Mouse (Mus musculus): ENCODE measurements around the gene Rbks.
A peak's percentile ranks its signal among the peaks of the same experiment; 100 is the strongest.
"Not testable (repeated sequence)": the region's sequence is repeated elsewhere in the genome, so short reads cannot be mapped to it uniquely, and the experiment has no call there.

The Rbks gene

DNA sequence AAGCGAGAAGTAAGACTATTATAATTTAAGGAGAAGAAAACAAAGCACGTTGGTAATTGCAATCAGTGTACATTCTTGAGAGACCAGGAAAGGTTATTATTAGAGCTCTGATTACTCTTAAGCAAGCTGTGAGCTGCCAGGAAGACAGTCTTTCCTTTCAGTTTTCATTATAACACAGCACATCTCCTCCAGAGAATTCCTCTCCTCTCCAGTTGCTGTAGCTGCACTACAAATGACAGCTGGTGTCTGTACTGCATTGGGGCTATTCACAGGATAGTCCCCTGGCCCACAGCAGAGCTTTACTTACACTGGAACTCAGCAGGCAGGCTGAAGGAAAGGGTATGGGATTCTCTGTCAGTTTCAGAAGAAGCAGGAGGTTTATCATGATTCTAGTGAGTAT is 24.0 kb downstream of the Rbks start:
- DNase-seq (ENCODE audit: low read depth) = no peak

GRCm38 (mm10) chr5:31671137-31671536 is 26.3 kb downstream of the Rbks start:
- DNase-seq (ENCODE audit: low read depth) = no peak

- no peak for DNase-seq (ENCODE audit: low read depth)
These were observed 27.4 kb downstream of the Rbks start for GRCm38 (mm10) chr5:31669984-31670383.

- no peak for DNase-seq (ENCODE audit: low read depth)
These were observed 29.0 kb downstream of the Rbks start for GRCm38 (mm10) chr5:31668325-31668968.

DNA sequence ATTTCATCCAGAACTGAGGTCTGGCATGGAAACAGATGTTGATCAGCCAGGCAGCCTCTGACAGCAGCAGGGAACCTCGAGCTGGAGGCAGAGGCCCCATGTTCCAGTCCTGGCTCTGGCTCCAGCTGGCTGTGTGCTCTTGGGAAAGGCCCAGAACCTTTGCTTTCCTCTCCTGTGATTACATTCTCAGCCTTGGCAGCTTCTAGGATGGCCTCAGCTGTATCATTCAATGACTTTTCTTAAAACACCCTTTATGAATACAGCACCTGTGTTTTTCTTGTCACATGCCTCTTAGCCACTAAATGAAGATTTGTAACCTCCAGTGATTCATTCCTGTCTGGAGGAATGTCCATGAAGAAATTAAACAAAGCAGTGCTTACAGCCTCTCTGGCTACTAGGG is 31.3 kb downstream of the Rbks start:
- peak; percentile 92 for DNase-seq (ENCODE audit: low read depth)

- no peak for DNase-seq (ENCODE audit: low read depth)
These were observed 41.7 kb downstream of the Rbks start for GRCm38 (mm10) chr5:31655688-31656190.

DNA sequence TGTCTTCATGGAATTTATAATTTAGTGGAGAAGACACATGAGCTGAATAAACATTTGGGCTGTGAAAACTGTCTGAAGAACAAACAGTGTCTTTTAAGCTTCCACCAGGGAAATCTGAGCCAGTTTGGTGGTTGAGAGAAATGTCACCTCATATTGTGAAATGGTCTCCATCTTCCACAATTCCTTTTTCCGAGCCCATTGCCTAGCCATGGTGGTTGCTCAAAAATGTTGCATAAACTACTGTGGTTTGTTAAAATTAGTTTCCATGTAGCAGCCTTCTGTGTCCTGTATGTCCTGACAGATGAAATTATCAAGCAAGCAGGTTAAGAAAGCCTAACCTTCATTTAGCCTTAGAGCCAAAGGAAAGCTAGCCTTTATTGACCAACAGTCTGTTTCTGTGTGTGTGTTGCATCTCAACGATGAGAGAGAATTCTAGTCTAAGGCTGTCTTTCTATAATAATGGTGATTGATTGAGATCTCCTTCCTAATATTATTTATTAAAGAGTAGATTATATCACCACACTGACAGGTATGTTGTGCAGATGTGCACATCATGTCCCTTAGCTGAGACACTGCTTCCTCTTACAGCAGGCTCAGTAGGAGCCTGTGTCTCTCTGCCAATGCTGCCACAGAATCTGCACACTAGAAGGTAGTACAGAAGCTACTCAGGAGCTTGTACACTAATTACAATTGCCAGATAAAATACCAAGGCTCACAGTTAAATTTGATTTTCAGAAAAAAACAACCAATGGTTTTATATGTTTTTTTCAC is 46.7 kb downstream of the Rbks start:
- DNase-seq (ENCODE audit: low read depth) = peak; percentile 52

DNA sequence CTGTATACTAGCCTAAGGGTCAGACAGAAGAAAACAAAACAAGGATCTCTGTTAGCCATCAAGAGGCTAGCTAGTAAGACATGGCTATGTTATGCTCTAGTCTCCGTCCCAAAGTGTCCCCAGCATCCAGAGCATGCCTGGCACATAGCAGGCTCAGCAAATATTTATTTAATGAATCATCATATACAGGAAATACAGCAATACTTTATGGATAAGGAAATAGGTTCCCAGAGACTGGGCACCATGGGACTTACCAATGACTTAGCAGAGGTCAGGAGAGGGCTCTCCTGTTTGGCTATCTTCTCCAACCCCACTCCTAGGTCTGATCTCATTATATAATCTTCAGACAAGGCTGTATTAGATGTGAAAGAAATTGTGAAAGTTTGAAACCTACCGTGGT is 50.1 kb downstream of the Rbks start:
- no peak for DNase-seq (ENCODE audit: low read depth)

- DNase-seq (ENCODE audit: low read depth) = no peak
These were observed 50.9 kb downstream of the Rbks start for GRCm38 (mm10) chr5:31646574-31646973.

- no peak for DNase-seq (ENCODE audit: low read depth)
These were observed 51.6 kb downstream of the Rbks start for GRCm38 (mm10) chr5:31645798-31646197.

DNA sequence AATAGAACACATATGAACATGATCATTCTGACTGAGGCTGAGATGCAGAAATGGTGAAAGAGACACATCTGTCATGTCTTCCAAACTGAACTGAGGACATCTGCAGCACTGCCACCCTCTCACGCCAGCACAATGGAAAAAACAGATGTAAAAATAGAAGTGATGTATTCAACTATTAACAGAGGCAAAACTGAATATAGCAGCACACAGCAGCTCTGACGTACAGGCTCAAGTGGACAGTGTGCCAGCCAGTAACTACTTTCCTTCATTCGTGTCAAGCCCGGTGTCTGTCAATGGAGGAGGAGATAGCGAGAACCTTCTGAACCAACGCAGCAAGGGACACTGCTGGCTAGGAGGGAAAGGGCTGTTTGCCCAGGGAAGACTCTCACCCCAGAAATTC is 52.6 kb downstream of the Rbks start:
- DNase-seq (ENCODE audit: low read depth) = no peak

- DNase-seq (ENCODE audit: low read depth) = no peak
These were observed 53.2 kb downstream of the Rbks start for GRCm38 (mm10) chr5:31644272-31644671.

- no peak for DNase-seq (ENCODE audit: low read depth)
These were observed 55.1 kb downstream of the Rbks start for GRCm38 (mm10) chr5:31642300-31642699.

DNA sequence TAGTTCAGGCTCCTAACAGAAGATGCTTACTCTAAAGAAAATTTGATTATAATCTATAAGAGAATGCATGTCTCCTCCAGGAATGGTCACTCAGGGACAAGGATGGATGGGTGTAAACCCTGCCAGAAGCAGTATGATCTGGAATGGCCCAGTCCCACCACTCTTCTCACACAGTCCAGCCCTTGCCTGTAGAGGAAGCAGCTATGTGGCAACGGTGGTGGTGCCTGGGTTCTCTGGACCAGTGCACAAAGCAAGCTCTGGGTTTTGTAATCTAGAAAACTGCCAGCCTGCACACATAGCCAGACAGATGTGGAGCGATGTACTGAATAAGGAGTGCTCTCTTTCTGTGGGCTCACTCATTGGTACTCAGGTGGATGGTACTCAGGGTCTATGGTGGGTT is 56.9 kb downstream of the Rbks start:
- no peak for DNase-seq (ENCODE audit: low read depth)

DNA sequence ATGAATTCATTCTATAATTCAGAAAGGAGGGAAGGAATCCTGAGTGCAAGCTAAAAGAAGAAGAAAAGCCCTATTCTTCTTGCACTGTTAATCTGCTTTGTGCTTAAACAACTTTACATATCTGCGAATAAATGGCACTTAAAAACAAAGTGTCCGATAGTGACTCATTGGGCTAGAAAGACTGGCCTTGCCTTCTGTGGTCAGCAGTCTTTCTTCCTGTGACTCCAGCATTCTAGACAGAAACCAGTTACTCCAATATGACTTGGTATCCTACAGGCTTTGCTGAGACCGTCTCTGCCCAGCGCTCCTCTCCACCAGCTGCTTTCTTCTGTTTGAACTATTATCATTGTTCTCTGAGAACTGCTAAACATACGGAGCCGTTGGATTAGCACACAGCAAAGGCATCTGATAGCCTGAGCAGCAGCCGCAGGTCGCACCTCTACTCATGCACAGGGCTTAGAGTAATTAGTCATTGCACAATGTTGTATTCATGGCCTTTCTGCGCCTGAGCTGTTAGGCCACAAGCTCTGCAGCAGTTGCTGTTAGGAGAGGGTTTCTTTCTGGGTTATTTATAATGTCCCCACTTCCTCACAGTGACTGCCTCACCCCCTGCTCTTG is 60.7 kb downstream of the Rbks start:
- DNase-seq (ENCODE audit: low read depth) = no peak

- no peak for DNase-seq (ENCODE audit: low read depth)
These were observed 62.7 kb downstream of the Rbks start for GRCm38 (mm10) chr5:31634679-31635078.

- DNase-seq (ENCODE audit: low read depth) = no peak
These were observed 63.3 kb downstream of the Rbks start for GRCm38 (mm10) chr5:31634161-31634560.

- not testable (repeated sequence) for DNase-seq (ENCODE audit: low read depth)
These were observed 66.3 kb downstream of the Rbks start for GRCm38 (mm10) chr5:31631169-31631568.

DNA sequence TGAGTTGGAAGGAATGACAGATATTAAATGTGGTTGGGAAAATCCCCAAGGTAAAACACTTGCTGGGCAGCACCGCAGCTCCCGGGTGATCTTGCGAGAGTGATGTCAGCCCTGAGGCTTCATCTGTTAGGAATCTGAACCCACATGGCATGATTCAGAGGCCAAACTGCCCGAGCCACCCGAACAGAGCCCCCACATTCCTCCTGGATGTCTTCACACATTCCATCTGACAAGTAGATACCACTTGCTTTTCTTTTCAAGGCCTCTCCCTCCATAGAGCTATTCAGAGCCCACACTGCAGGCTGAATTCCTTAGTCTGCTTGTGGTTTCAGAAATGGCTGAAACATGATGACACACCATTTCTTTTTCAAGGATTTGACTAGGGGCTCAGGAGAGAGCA is 67.4 kb downstream of the Rbks start:
- peak; percentile 94 for DNase-seq (ENCODE audit: low read depth)

GRCm38 (mm10) chr5:31628555-31628954 is 68.9 kb downstream of the Rbks start:
- no peak for DNase-seq (ENCODE audit: low read depth)

DNA sequence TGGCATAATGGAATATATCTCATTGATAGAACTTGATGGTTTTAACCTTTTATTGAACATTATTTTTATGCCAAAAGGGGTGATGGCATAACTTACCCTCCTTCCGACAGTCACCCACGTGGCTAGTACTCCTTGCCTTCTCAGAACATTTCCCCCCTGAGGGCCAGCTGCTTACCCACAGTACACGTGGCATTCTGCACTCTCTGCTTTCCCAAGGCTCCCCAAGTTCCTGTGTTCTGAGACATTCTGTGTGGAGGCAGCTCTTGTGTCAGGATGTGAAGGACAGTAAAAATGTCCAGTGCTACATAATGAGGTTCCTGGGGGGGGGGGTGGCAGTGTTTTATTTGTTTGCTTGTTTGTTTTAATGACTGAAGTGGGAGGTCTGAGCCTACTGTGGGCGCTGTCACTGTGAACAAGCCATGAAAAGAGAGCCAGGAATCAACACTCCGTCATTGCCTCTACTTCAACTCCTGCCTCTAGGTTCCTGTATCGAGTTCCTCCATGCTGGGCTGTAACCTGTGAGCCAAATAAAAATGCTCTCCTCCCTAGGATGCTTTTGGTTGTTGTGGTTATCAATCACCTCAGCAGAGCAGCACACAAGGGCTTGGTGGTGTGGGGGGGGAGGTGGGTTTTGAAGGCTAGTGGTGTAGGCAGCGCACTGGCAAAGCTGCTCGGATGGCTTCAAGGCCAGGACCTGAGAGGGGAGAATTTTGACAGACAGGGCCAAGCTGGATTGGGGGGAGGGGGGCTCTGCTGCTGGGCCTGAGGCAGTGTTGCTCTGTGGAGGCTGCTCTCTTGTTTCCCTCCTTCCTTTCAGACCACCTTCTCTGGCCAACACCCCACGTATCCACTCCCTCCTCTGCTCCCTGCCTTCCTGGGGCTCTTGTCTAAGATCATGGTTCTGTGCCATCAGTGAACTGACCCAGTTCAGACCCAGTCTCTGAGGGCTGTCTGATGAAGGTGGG is 69.6 kb downstream of the Rbks start:
- DNase-seq (ENCODE audit: low read depth) = peak; percentile 64

DNA sequence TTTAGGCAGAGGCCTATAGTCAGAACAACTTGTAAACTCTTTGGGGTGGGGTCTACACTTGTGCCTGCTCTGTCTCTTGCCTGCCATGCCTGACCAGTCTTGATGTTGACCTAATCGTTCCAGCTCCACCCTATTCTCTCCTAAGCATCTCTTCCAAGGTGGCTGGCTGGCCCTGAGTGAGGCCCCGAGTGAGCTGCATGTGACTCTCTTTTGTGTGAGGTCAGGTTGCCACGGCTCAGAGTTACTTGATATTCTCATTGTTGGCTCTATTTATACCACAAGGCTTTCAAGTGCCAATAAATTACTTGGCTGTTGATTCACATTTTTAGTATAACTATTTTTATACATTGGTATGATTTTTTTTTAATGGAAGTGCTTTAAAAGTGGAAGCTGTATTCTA is 70.3 kb downstream of the Rbks start:
- DNase-seq (ENCODE audit: low read depth) = peak; percentile 67
